20 mouse cellular contexts compared by ENCODE assay signal in genomic region chr9:47779291-47779690, GRCm38 (mm10).
"Had no signal": no experiment of that assay in that cellular context is flagged by ENCODE, and none has a peak within 500 bp of the region (broad histone marks: within the 10 kb centered on the region; RNA-seq: fewer than 3 reads in every experiment).

No protein-coding gene starts in this region.

- H3K27ac ChIP-seq: kidney, embryonic 15.5 days; limb, embryonic 10.5 days; limb, embryonic 13.5 days; liver, embryonic 12.5 days; liver, embryonic 15.5 days; midbrain, embryonic 12.5 days; neural tube, embryonic 13.5 days had no signal

- H3K9ac ChIP-seq: kidney, embryonic 15.5 days; limb, embryonic 13.5 days; liver, embryonic 12.5 days; liver, embryonic 15.5 days; lung, embryonic 15.5 days; midbrain, embryonic 12.5 days; neural tube, embryonic 13.5 days had no signal

- H3K4me1 ChIP-seq: liver, embryonic 15.5 days; megakaryocyte, embryonic 14.5 days had no signal

- H3K4me3 ChIP-seq: kidney, embryonic 15.5 days; limb, embryonic 10.5 days; limb, embryonic 13.5 days; liver, embryonic 12.5 days; liver, embryonic 15.5 days; lung, embryonic 15.5 days; megakaryocyte, embryonic 14.5 days; midbrain, embryonic 12.5 days; myocyte; neural tube, embryonic 13.5 days had no signal

- H3K27me3 ChIP-seq: kidney, embryonic 15.5 days; limb, embryonic 13.5 days; liver, embryonic 12.5 days; liver, embryonic 15.5 days; midbrain, embryonic 12.5 days; neural tube, embryonic 13.5 days had no signal

- H3K9me3 ChIP-seq: kidney, embryonic 15.5 days; limb, embryonic 10.5 days; limb, embryonic 13.5 days; liver, embryonic 12.5 days; liver, embryonic 15.5 days; lung, embryonic 15.5 days; megakaryocyte, embryonic 14.5 days; midbrain, embryonic 12.5 days; neural tube, embryonic 13.5 days had no signal

- H3K36me3 ChIP-seq: kidney, embryonic 15.5 days; limb, embryonic 10.5 days; limb, embryonic 13.5 days; liver, embryonic 12.5 days; liver, embryonic 15.5 days; lung, embryonic 15.5 days; midbrain, embryonic 12.5 days; neural tube, embryonic 13.5 days had no signal

- DNase-seq: kidney, adult 8-10 months; kidney, postnatal 10 days; kidney, postnatal 36 days; liver; lung, adult 18-20 months; lung, postnatal 10 days; right cerebral cortex, postnatal 25 days; thymus, adult 18-20 months; thymus, postnatal 36 days had no signal

- H3K4me2 ChIP-seq: kidney, embryonic 15.5 days; limb, embryonic 13.5 days; liver, embryonic 12.5 days; liver, embryonic 15.5 days; lung, embryonic 15.5 days; midbrain, embryonic 12.5 days; neural tube, embryonic 13.5 days had no signal

- ATAC-seq: liver, embryonic 12.5 days; midbrain, embryonic 16.5 days had no signal
